Mouse (Mus musculus) erythroblast, embryonic 14.5 days (primary cell): ENCODE data around the gene Dcaf1. TPM values are rescaled to one million over a fixed set of nuclear protein-coding genes. Genes with fewer than 3 reads are reported as not detected.

Source experiments
- H3K27me3 ChIP-seq: 2 replicates; pipeline ENCODE4 v1.6.1; 2012; ENCODE audit warnings: inconsistent platforms; ENCODE audit not compliant: control insufficient read depth
- H3K36me3 ChIP-seq: 2 replicates; pipeline ENCODE4 v1.6.1; 2012; ENCODE audit warnings: mild to moderate bottlenecking, inconsistent platforms; ENCODE audit not compliant: control insufficient read depth
- H3K4me1 ChIP-seq: 2 replicates; pipeline ENCODE4 v1.6.1; 2012; ENCODE audit warnings: inconsistent platforms; ENCODE audit not compliant: control insufficient read depth
- H3K4me3 ChIP-seq: replicated peaks from 2 replicates; pipeline ENCODE3; 2012; ENCODE audit warnings: moderate library complexity, mild to moderate bottlenecking, inconsistent platforms
- H3K9me3 ChIP-seq: 2 replicates; pipeline ENCODE4 v1.6.1; 2012; ENCODE audit warnings: low read length, inconsistent platforms, mixed read lengths; ENCODE audit not compliant: control insufficient read depth
- GATA1 ChIP-seq: IDR thresholded peaks from 2 replicates; pipeline ENCODE4 v1.6.1; 2012; ENCODE audit warnings: low read length, inconsistent platforms, mixed read lengths
- TAL1 ChIP-seq: IDR thresholded peaks from 3 replicates; pipeline ENCODE4 v1.6.1; 2012; ENCODE audit warnings: low read length, inconsistent platforms, mixed read lengths
- polyA plus RNA-seq: library from polyadenylated mRNA; stranded (reverse); fragments of >175 nt; gene quantifications from 2 replicates; pipeline ENCODE4 v1.2.3, GENCODE M21; 2012

Gene Dcaf1
- polyA plus RNA-seq, 1 experiment = 1.3 TPM

GRCm38 (mm10) chr9:106789363-106789762 is 32.3 kb upstream of the Dcaf1 start:
- TF ChIP-seq GATA1 (no peak), TAL1 (no peak)
- Histone ChIP-seq H3K4me1 (peaks cover 22% of the 10 kb centered on the region), H3K27me3 (peaks cover 23% of the 10 kb centered on the region), H3K9me3 (no peaks in the 10 kb centered on the region), H3K4me3 (peak overlapping the region; percentile 96), H3K36me3 (no peaks in the 10 kb centered on the region)

- no peaks in the 10 kb centered on the region for H3K36me3 ChIP-seq
- TF ChIP-seq GATA1 (no peak), TAL1 (no peak)
- H3K27me3 ChIP-seq = peaks cover 23% of the 10 kb centered on the region
- H3K4me3 ChIP-seq = no peak overlapping the region
- no peaks in the 10 kb centered on the region for H3K9me3 ChIP-seq
- peaks cover 20% of the 10 kb centered on the region for H3K4me1 ChIP-seq
These were observed 30.8 kb upstream of the Dcaf1 start for GRCm38 (mm10) chr9:106790831-106791230.

GRCm38 (mm10) chr9:106806503-106806902 is 15.2 kb upstream of the Dcaf1 start:
- no peak overlapping the region for H3K4me3 ChIP-seq
- H3K27me3 ChIP-seq = no peaks in the 10 kb centered on the region
- H3K36me3 ChIP-seq = no peaks in the 10 kb centered on the region
- peaks cover 17% of the 10 kb centered on the region for H3K9me3 ChIP-seq
- H3K4me1 ChIP-seq = no peaks in the 10 kb centered on the region
- TF ChIP-seq TAL1 = no peak

- H3K27me3 ChIP-seq = no peaks in the 10 kb centered on the region
- H3K4me3 ChIP-seq = no peak overlapping the region
- H3K9me3 ChIP-seq = peaks cover 3% of the 10 kb centered on the region
These were observed 3.5 kb upstream of the Dcaf1 start for GRCm38 (mm10) chr9:106818191-106818590.

GRCm38 (mm10) chr9:106819201-106819600 is 2.5 kb upstream of the Dcaf1 start:
- TF ChIP-seq GATA1 (no peak), TAL1 (no peak)
- Histone ChIP-seq H3K27me3 (no peaks in the 10 kb centered on the region), H3K36me3 (no peaks in the 10 kb centered on the region), H3K4me1 (peaks cover 16% of the 10 kb centered on the region), H3K9me3 (peaks cover 3% of the 10 kb centered on the region), H3K4me3 (no peak overlapping the region)

More at GRCm38 (mm10) chr9:106818191-106818590, 3.5 kb upstream of the Dcaf1 start:
- Histone ChIP-seq H3K36me3 (no peaks in the 10 kb centered on the region), H3K4me1 (peaks cover 10% of the 10 kb centered on the region)
- TF ChIP-seq TAL1 (no peak), GATA1 (no peak)

GRCm38 (mm10) chr9:106821050-106821617 is 540 bp upstream of the Dcaf1 start:
- Histone ChIP-seq H3K27me3 (no peaks in the 10 kb centered on the region), H3K36me3 (peaks cover 3% of the 10 kb centered on the region), H3K4me1 (peaks cover 22% of the 10 kb centered on the region), H3K4me3 (peak overlapping the region; percentile 95), H3K9me3 (peaks cover 3% of the 10 kb centered on the region)
- no peak for TF ChIP-seq GATA1
- no peak for TF ChIP-seq TAL1

GRCm38 (mm10) chr9:106822381-106823104 is 869 bp downstream of the Dcaf1 start:
- H3K4me1 ChIP-seq = peaks cover 34% of the 10 kb centered on the region
- peak overlapping the region; percentile 95 for H3K4me3 ChIP-seq
- no peaks in the 10 kb centered on the region for H3K27me3 ChIP-seq
- TF ChIP-seq TAL1 (no peak), GATA1 (no peak)
- peaks cover 3% of the 10 kb centered on the region for H3K36me3 ChIP-seq
- H3K9me3 ChIP-seq = peaks cover 3% of the 10 kb centered on the region

GRCm38 (mm10) chr9:106840569-106840968 is 18.9 kb downstream of the Dcaf1 start:
- no peaks in the 10 kb centered on the region for H3K9me3 ChIP-seq
- no peak overlapping the region for H3K4me3 ChIP-seq
- no peak for TF ChIP-seq GATA1
- TF ChIP-seq TAL1 = no peak
- peaks cover 96% of the 10 kb centered on the region for H3K36me3 ChIP-seq
- no peaks in the 10 kb centered on the region for H3K27me3 ChIP-seq
- no peaks in the 10 kb centered on the region for H3K4me1 ChIP-seq

GRCm38 (mm10) chr9:106842800-106843199 is 21.1 kb downstream of the Dcaf1 start:
- Histone ChIP-seq H3K36me3 (peaks cover 89% of the 10 kb centered on the region), H3K9me3 (no peaks in the 10 kb centered on the region), H3K4me3 (no peak overlapping the region), H3K4me1 (no peaks in the 10 kb centered on the region), H3K27me3 (no peaks in the 10 kb centered on the region)
- TF ChIP-seq TAL1 (no peak), GATA1 (no peak)
